Mouse (Mus musculus): ENCODE results near the gene Slc35g1.

GRCm38 (mm10) chr19:38422926-38423325 is 27.1 kb downstream of the Slc35g1 start:
- TF ChIP-seq CTCF (IDR thresholded peaks at IDR 0.05; ENCODE audit: control insufficient read depth, insufficient read depth, insufficient replicate concordance, low read depth, low read length) (no peak), POLR2A (IDR thresholded peaks at IDR 0.05; ENCODE audit: control insufficient read depth, low read depth, low read length) (no peak)

Measured in testis, adult 2 months (tissue).